Mouse (Mus musculus) intestine, embryonic 14.5 days (tissue): Measurements from ENCODE around the gene Lrmp. TPM values are rescaled to one million over a fixed set of nuclear protein-coding genes. Genes with fewer than 3 reads are reported as not detected.

ENCODE experiments used
- ATAC-seq: fragments of 200-750 bp; cut with Nextera tagmentation; replicated peaks from 2 replicates; pipeline ENCODE4 v1.8.0; 2017; ENCODE audit warnings: low read depth, moderate number of reproducible peaks, moderate TSS enrichment, moderate library complexity; ENCODE audit not compliant: low FRiP score, low TSS enrichment
- DNase-seq: peaks from one replicate; pipeline ENCODE4 v3.0.0-alpha.2; 2018; ENCODE audit warnings: low spot score
- H3K27ac ChIP-seq: fragments of 300-500 bp; sonication (generic); 2 replicates; pipeline ENCODE4 v1.5.1; 2014; ENCODE audit warnings: low read depth, mild to moderate bottlenecking, control low read depth
- H3K27me3 ChIP-seq: fragments of 300-500 bp; sonication (generic); replicated peaks from 2 replicates; pipeline ENCODE4 v1.6.1; 2014; ENCODE audit warnings: low read length, control low read depth; ENCODE audit not compliant: control insufficient read depth, insufficient read depth
- H3K36me3 ChIP-seq: fragments of 300-500 bp; sonication (generic); 2 replicates; pipeline ENCODE4 v1.6.1; 2014; ENCODE audit warnings: low read length, control low read depth; ENCODE audit not compliant: control insufficient read depth, insufficient read depth
- H3K4me1 ChIP-seq: fragments of 300-500 bp; sonication (generic); replicated peaks from 2 replicates; pipeline ENCODE4 v1.6.1; 2014; ENCODE audit warnings: low read length, control low read depth, mixed read lengths; ENCODE audit not compliant: control insufficient read depth, insufficient read depth
- H3K4me2 ChIP-seq: fragments of 300-500 bp; sonication (generic); 2 replicates; pipeline ENCODE4 v1.6.1; 2014; ENCODE audit warnings: low read length
- H3K4me3 ChIP-seq: fragments of 300-500 bp; sonication (generic); 2 replicates; pipeline ENCODE4 v1.5.1; 2014; ENCODE audit warnings: low read depth, low read length, control low read depth, mixed read lengths
- H3K9ac ChIP-seq: fragments of 300-500 bp; sonication (generic); 2 replicates; pipeline ENCODE4 v1.6.1; 2014; ENCODE audit warnings: mild to moderate bottlenecking, low read length
- H3K9me3 ChIP-seq: fragments of 300-500 bp; sonication (generic); 2 replicates; pipeline ENCODE4 v1.6.1; 2016; ENCODE audit warnings: low read length, control low read depth; ENCODE audit not compliant: control insufficient read depth
- WGBS: fragments of 180-500 bp; shearing (Covaris S2); extraction: QIAGEN DNeasy Blood & Tissue Kit; methylation state at CpG from one replicate; pipeline ENCODE4 v1.1.7; 2014; 5-methylcytosine and 5-hydroxymethylcytosine counted together
- polyA plus RNA-seq: library from polyadenylated mRNA; unstranded; fragments of >200 nt; fragmentation: Nextera tagmentation; extraction: Ambion mirVana; gene quantifications from 2 replicates; pipeline ENCODE4 v1.2.1, GENCODE M21; 2014

The Lrmp gene
- polyA plus RNA-seq, 1 experiment from 2014 or later, result 2.2 TPM

DNA sequence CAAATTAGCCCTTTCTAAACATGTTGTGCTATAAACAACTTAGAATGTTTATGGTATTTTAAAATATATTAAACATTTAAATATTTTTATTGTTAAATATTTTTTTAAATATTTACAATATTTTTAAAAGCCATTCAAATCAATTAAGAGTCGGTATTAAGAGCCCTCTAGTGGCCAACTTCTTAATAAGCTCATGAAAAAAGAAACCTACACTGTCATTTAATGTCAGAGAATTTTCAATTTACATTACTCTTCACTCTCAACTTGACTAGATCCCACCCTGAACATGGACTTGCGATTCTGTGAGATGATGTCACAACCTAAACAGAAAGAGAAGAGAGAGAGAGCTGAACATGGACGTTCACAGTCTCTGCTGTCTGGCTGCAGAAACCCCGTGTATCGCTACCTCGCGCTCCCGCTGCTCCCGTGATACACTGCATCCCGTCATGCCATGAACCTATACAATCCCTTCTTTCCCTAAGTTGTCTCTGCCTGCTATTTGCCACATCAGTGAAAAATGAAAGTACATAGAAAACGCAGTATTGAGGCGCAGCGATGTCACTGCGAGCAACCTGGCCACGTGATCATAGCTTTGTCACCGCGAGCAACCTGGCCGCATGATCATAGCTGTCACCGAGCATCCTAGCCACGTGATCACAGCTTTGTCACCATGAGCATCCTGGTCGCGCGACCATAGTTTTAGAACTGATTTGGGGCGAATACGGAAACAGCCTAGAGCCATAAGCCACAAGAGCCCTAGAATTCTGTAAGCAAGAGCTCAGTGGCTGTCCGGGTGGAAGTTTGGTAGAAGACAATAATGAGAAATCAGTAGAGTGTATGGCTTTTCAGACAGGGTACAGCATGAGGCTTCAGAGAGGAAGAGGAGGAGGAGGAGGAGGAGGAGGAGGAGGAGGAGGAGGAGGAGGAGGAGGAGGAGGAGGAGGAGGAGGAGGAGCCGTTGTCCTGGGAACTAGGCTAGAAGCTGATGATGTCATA lies 71.9 kb downstream of the Lrmp start:
- 51% methylated on average over 27 of the region's 27 CpGs for WGBS
- peak; percentile 64 for DNase-seq
- peak overlapping the region; percentile 25 for H3K4me3 ChIP-seq
- H3K27me3 ChIP-seq, result no peaks in the 10 kb centered on the region
- H3K9ac ChIP-seq, result no peak overlapping the region
- peak overlapping the region; percentile 50 for H3K4me2 ChIP-seq
- no peak overlapping the region for H3K27ac ChIP-seq
- H3K4me1 ChIP-seq, result no peaks in the 10 kb centered on the region
- no peak; the same call in 1 of the 2 replicates for ATAC-seq
- H3K9me3 ChIP-seq, result no peaks in the 10 kb centered on the region
- no peaks in the 10 kb centered on the region for H3K36me3 ChIP-seq

DNA sequence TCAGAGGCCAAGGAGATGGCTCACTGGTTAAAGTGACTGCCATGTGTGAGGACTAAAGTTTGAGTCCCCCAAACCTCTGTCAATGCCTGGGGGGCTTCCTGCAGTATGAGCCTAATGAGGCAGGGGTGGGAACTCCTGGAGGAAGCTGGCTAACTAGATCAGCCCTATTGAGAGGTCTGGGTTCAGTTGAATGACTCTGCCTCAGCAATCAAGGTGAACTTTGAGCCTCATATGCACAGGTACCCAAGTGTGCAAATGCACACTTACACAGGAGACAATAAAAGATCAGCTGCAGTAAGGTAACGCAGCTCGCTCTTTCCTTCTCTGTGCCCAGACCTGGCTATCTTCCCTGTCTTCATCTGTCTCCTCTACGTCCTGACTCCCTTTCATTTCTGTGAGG lies 77.6 kb downstream of the Lrmp start:
- Histone ChIP-seq H3K9ac (no peak overlapping the region), H3K27me3 (no peaks in the 10 kb centered on the region), H3K36me3 (no peaks in the 10 kb centered on the region), H3K27ac (no peak overlapping the region), H3K4me3 (no peak overlapping the region), H3K4me2 (no peak overlapping the region), H3K4me1 (no peaks in the 10 kb centered on the region), H3K9me3 (no peaks in the 10 kb centered on the region)
- 83% methylated on average over 3 of the region's 3 CpGs for WGBS
- no peak for DNase-seq
- no peak for ATAC-seq

DNA sequence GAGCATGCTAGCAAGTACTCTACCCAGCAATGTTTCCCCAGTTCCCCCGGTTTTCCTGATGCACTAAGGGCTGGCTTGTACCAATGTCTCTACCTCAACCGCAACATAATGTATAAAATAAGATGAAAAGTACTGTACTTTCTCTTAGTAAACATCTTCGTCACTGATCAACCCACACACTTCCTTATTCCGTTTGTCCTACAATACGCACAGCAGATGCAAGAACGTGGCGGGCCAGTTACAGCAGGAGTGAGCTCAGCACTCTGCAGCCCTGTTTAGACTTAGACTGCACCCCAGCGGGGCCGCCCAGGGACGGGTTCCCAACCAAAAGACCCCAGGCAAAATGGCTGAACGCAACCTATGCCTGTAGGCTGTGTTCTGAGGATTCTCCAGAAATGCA lies 78.0 kb downstream of the Lrmp start:
- 70% methylated on average over 11 of the region's 11 CpGs for WGBS
- ATAC-seq, result no peak

DNA sequence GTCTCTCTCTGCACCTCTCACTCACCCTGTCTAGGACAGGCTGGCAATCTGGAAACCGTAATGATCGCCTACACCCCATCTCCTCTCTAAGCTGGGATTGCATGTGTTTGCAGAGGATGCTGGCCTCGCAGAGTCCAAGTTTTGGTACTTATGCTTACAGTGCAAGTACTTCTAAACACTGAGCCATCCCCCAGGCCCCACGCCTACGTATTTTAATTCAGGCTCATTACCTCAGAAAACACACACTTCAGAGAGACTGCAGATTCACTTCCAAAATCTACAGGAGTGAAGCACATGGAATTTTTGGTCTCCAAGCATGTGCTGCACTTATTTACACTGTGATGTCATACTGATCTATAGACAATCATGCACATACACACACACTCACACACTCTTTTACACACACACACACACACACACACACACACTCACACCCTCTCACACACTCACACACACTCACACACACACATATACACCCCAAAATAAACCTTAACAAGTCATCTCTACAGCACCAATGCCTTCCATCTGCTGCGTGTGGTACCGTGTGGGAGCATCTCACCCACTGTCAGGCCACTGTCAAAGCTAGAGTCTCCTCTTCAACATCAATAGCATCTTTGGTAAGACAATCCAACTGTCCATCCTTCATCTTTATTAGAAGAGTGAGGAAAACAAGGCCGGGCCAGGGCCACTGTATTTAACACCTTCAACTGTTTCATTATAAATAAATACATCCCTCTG lies 82.7 kb downstream of the Lrmp start:
- no peaks in the 10 kb centered on the region for H3K4me1 ChIP-seq
- DNase-seq, result no peak
- H3K27me3 ChIP-seq, result no peaks in the 10 kb centered on the region
- no peak overlapping the region for H3K9ac ChIP-seq
- no peak overlapping the region for H3K27ac ChIP-seq
- no peak overlapping the region for H3K4me3 ChIP-seq
- H3K4me2 ChIP-seq, result no peak overlapping the region
- ATAC-seq, result no peak
- 93% methylated on average over 8 of the region's 8 CpGs for WGBS
- H3K36me3 ChIP-seq, result no peaks in the 10 kb centered on the region
- no peaks in the 10 kb centered on the region for H3K9me3 ChIP-seq

More for the DNA sequence above, 78.0 kb downstream of the Lrmp start:
- Histone ChIP-seq H3K36me3 (no peaks in the 10 kb centered on the region), H3K27me3 (no peaks in the 10 kb centered on the region), H3K4me1 (no peaks in the 10 kb centered on the region), H3K4me3 (no peak overlapping the region), H3K27ac (no peak overlapping the region), H3K4me2 (no peak overlapping the region), H3K9ac (no peak overlapping the region), H3K9me3 (no peaks in the 10 kb centered on the region)
- DNase-seq, result no peak

DNA sequence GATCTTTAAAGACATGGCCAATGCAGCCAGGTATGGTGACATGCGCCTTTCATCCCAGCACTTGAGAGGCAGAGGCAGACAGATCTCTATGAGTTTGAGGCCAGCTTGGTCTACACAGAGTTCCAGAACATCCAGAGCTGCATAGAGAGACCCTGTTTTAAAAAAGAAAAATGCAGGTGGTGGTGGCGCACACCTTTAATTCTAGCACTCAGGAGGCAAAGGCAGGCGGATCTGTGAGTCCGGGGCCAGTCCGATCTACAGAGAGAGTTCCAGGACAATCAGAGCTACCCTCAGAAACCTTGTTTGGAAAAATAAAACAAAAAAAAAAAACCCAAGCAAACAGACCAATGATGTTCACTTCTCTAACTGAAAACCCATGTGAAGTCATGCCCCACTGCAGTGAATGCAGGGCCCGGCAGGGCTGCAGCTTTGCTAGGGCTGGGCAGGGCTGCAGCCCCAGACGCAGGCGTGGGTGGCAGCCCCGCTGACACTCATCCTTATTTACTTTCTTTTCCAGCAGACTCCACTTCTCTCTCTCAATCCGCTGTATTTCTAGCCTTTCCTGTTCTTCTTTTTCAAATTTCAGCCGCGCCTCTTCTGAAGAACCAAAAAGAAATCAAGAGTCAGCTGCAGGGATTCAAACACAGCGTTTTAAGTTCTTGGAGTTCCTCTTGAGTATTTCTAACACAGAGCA lies 87.1 kb downstream of the Lrmp start:
- Histone ChIP-seq H3K27me3 (no peaks in the 10 kb centered on the region), H3K9me3 (no peaks in the 10 kb centered on the region), H3K4me3 (no peak overlapping the region), H3K36me3 (no peaks in the 10 kb centered on the region), H3K4me2 (no peak overlapping the region), H3K9ac (no peak overlapping the region), H3K27ac (no peak overlapping the region), H3K4me1 (no peaks in the 10 kb centered on the region)
- DNase-seq, result no peak
- WGBS, result 74% methylated on average over 13 of the region's 13 CpGs
- ATAC-seq, result no peak

DNA sequence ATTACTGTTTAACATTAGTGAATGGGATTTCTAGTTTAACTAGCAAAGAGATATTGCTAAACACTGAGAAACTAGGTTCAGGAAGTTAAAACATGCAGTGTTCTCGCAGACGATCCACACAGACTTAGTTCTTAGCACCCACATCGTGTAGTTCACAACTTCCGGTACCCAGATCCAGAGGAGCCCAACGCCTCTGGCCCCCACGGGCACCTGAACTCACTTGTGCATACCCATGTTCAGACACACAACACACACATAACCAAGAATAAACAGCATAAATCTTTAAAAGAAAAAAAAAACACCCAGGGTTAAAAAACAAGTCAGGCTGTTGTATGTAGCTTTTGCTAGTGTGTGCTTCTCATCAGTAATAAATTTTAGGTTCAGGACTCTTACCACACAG lies 89.0 kb downstream of the Lrmp start:
- ATAC-seq (no peak), DNase-seq (no peak)
- Histone ChIP-seq H3K27me3 (no peaks in the 10 kb centered on the region), H3K4me3 (no peak overlapping the region), H3K9me3 (no peaks in the 10 kb centered on the region), H3K9ac (no peak overlapping the region), H3K36me3 (no peaks in the 10 kb centered on the region), H3K4me2 (no peak overlapping the region), H3K27ac (no peak overlapping the region), H3K4me1 (no peaks in the 10 kb centered on the region)
- 87% methylated on average over 6 of the region's 6 CpGs for WGBS

DNA sequence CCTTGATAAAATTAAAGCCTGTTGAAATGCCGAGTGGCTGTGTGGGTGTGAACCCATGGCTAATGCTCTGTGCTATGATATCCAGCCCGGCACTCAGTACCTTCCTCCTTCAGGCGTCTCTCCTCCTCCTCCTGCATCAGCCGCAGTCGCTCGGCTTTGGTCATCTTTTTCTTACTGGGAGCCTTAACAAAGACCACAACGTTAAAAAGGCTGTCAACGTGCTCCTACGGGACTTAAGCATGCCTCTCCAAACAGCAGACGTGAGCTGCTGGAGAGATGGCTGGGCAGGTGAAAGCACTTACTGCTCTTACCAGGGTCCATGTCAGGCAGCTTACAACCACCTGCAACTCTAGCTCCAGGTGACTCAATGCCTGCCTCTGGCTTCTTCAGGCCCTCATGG lies 89.7 kb downstream of the Lrmp start:
- 74% methylated on average over 10 of the region's 10 CpGs for WGBS
- Histone ChIP-seq H3K9ac (no peak overlapping the region), H3K4me2 (no peak overlapping the region), H3K27me3 (no peaks in the 10 kb centered on the region), H3K27ac (no peak overlapping the region), H3K36me3 (no peaks in the 10 kb centered on the region), H3K9me3 (no peaks in the 10 kb centered on the region), H3K4me1 (peaks cover 2% of the 10 kb centered on the region; the same call in 1 of the 2 replicates), H3K4me3 (no peak overlapping the region)
- DNase-seq (no peak), ATAC-seq (no peak)

DNA sequence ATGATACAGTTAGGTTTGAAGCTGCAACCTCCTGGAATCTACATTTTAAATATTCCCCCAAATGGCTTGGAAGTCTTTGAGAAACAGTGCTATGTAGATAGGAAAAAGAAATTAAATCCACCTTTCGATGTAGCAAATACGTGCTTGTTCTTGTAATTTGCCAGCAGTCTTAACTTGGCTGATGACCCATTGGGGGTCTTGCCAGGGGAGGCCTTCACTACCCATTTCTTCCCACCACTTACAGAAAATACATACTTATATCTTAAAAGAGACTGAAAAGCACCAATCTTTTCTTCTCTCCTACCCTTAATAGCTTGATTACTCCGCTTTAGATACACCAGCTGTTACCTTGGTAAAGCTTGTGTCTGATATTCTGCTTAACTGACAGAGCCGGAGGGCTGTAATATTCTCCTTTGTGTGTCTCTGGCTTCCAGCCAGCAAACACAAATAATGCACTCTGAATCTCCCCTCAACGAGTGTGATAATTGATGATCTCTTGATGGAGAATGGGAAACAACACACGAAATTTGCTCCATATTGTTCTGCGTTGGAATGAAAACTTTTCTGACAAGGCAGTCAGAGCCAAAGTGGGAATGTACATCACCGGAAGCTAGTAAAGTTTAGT lies 94.7 kb downstream of the Lrmp start:
- Histone ChIP-seq H3K27ac (peak overlapping the region; percentile 73), H3K9me3 (no peaks in the 10 kb centered on the region), H3K4me3 (peak overlapping the region; percentile 77), H3K4me2 (peak overlapping the region; percentile 67), H3K36me3 (peaks cover 2% of the 10 kb centered on the region; the same call in 1 of the 2 replicates), H3K4me1 (peaks cover 12% of the 10 kb centered on the region), H3K9ac (peak overlapping the region; percentile 43), H3K27me3 (no peaks in the 10 kb centered on the region)
- ATAC-seq (no peak; the same call in 1 of the 2 replicates), DNase-seq (no peak)
- 34% methylated on average over 8 of the region's 8 CpGs for WGBS
